ENCODE assay signal across 8 mouse cellular contexts in the genomic region with DNA sequence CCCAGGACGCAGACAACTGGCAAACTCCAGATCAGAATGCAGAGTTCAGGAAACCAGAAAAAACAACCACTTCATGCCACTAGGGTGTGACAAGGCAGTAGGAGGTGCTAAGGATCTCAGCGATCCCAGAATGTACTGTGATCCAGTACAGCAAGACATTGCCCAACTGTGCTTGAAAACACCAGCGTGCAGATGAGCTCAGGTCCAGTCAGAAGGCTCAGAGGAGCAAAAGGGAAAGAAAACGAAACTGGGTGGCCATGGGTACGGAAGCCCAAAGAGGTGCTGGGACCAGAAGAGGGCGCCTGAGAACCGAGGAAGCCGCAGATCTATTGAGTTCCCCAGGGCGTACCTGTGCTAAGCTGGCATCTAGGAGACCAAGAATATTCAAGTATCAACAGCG. TPM values are rescaled to one million over a fixed set of nuclear protein-coding genes. Genes with fewer than 3 reads are reported as not detected.
A peak's percentile ranks its signal among the peaks of the same experiment; 100 is the strongest.
DNase-seq lines count a peak whose midpoint lies in the region; ATAC-seq and TF ChIP-seq lines count a peak whose summit lies in the region.

No protein-coding gene starts in this region.

- no peak for TF ChIP-seq POLR2A in cerebellum, adult 2 months (IDR thresholded peaks at IDR 0.05; ENCODE audit: borderline replicate concordance, insufficient read depth, low read length)

- H3K9ac ChIP-seq in lung, embryonic 16.5 days (ENCODE audit: low read length) = peak overlapping the region; percentile 53; the same call in 1 of the 2 replicates

- H3K4me2 ChIP-seq in lung, embryonic 16.5 days (ENCODE audit: low read depth, low read length) = peak overlapping the region; percentile 48

- 8% methylated on average over 10 of the region's 10 CpGs for WGBS in cerebellum, adult 2 months
- 22% methylated on average over 10 of the region's 10 CpGs for WGBS in lung, embryonic 16.5 days

- no peaks in the 10 kb centered on the region for H3K27me3 ChIP-seq in cerebellum, adult 2 months (ENCODE audit: control insufficient read depth, insufficient read depth, low read length)
- no peaks in the 10 kb centered on the region; the same call in 1 of the 2 replicates for H3K27me3 ChIP-seq in lung, embryonic 16.5 days (ENCODE audit: control insufficient read depth, insufficient read depth, low read depth, low read length)

- no peaks in the 10 kb centered on the region for H3K4me1 ChIP-seq in cerebellum, adult 2 months (ENCODE audit: control insufficient read depth, insufficient read depth, low read length)
- H3K4me1 ChIP-seq in lung, embryonic 16.5 days (replicated peaks; ENCODE audit: control insufficient read depth, insufficient read depth, low read length) = no peaks in the 10 kb centered on the region

- TF ChIP-seq CTCF in cerebellum, adult 2 months (IDR thresholded peaks at IDR 0.05; ENCODE audit: borderline replicate concordance, insufficient read depth, low read depth, low read length) = peak; percentile 58

- peak overlapping the region; percentile 56 for H3K4me3 ChIP-seq in cerebellum, adult 2 months (replicated peaks; ENCODE audit: insufficient read depth, low read depth, low read length)
- peak overlapping the region; percentile 31 for H3K4me3 ChIP-seq in lung, embryonic 16.5 days (ENCODE audit: low read length)

- peak; percentile 78 to 83 for ATAC-seq in hematopoietic stem cell, adult 5-6 weeks (replicated peaks in 1 of 2; ENCODE audit: insufficient read depth in 1 of 2, low FRiP score in 2 of 2, low TSS enrichment in 1 of 2, low read depth in 1 of 2, poor library complexity in 2 of 2, severe bottlenecking in 2 of 2)
- ATAC-seq in lung, embryonic 16.5 days (ENCODE audit: low read depth) = peak; percentile 69

- DNase-seq in MEL-GATA-1-ER (ENCODE audit: extremely low read depth, low read depth) = peak; percentile 67
- DNase-seq in cerebellum, adult 2 months = peak; percentile 71 to 72
- DNase-seq in forelimb bud, embryonic 11.5 days (ENCODE audit: low read depth, low spot score) = peak; percentile 19
- DNase-seq in layer of hippocampus, adult 9-10 months (ENCODE audit: low spot score) = peak; percentile 21
- DNase-seq in ovary, postnatal 14 days (ENCODE audit: low spot score) = peak; percentile 29
- DNase-seq in thymus, postnatal 14 days = peak; percentile 73

- H3K9me3 ChIP-seq in lung, embryonic 16.5 days (ENCODE audit: control insufficient read depth, low read length) = no peaks in the 10 kb centered on the region

- no peak overlapping the region for H3K27ac ChIP-seq in cerebellum, adult 2 months (ENCODE audit: insufficient read depth, low read length)
- H3K27ac ChIP-seq in lung, embryonic 16.5 days (ENCODE audit: low read length) = no peak overlapping the region

- no peaks in the 10 kb centered on the region for H3K36me3 ChIP-seq in lung, embryonic 16.5 days (ENCODE audit: control insufficient read depth, insufficient read depth, low read length)

RNA-seq across cellular contexts. Expression of gene Opn1mw, which starts 11.8 kb away (rescaled TPM):
- polyA plus RNA-seq in cerebellum, adult 2 months (2012; rRNA removed) = 0.57 TPM in 1 of 2 replicates, not detected in the other
- not detected in 2 replicates for total RNA-seq in hematopoietic stem cell, adult 5-6 weeks (2017)
- polyA plus RNA-seq in lung, embryonic 16.5 days (2015; fragmentation: Nextera tagmentation; extraction: Ambion mirVana) = not detected in 2 replicates

RNA-seq across cellular contexts. Expression of gene Mecp2, which starts 19.7 kb away (rescaled TPM):
- 30.7 and 34.0 TPM in 2 replicates for polyA plus RNA-seq in cerebellum, adult 2 months (2012; rRNA removed)
- 20.2 and 31.3 TPM in 2 replicates for total RNA-seq in hematopoietic stem cell, adult 5-6 weeks (2017)
- polyA plus RNA-seq in lung, embryonic 16.5 days (2015; fragmentation: Nextera tagmentation; extraction: Ambion mirVana) = 11.5 and 11.6 TPM in 2 replicates

RNA-seq across cellular contexts. Expression of gene Tex28, which starts 52.1 kb away (rescaled TPM):
- not detected in 2 replicates for polyA plus RNA-seq in cerebellum, adult 2 months (2012; rRNA removed)
- total RNA-seq in hematopoietic stem cell, adult 5-6 weeks (2017) = not detected in 2 replicates
- not detected in 2 replicates for polyA plus RNA-seq in lung, embryonic 16.5 days (2015; fragmentation: Nextera tagmentation; extraction: Ambion mirVana)

Comparison
In these comparisons a context has a peak if more than half of its experiments do, and no peak if none do; other contexts are left out.
1. DNase-seq: peak in every context shown above with its lines; median percentile 73 in thymus, postnatal 14 days; 72 in cerebellum, adult 2 months; 67 in MEL-GATA-1-ER; 29 in ovary, postnatal 14 days; 21 in layer of hippocampus, adult 9-10 months; 19 in forelimb bud, embryonic 11.5 days.